11 mouse cellular contexts compared by ENCODE assay signal in genomic region chr7:50241634-50242273, GRCm38 (mm10).
DNase-seq lines count a peak whose midpoint lies in the region; ATAC-seq lines count a peak whose summit lies in the region.
"Had no signal": no experiment of that assay in that cellular context is flagged by ENCODE, and none has a peak within 500 bp of the region (broad histone marks: within the 10 kb centered on the region; RNA-seq: fewer than 3 reads in every experiment).

No protein-coding gene starts in this region.

- H3K4me2 ChIP-seq in neural tube, embryonic 14.5 days (ENCODE audit: low read depth, low read length) = no peak overlapping the region
- H3K4me2 ChIP-seq: heart, embryonic 13.5 days; limb, embryonic 12.5 days had no signal

- no peak overlapping the region for H3K27ac ChIP-seq in neural tube, embryonic 14.5 days (ENCODE audit: low read depth, low read length)
- H3K27ac ChIP-seq: heart, embryonic 13.5 days; limb, embryonic 12.5 days had no signal

- H3K9ac ChIP-seq in neural tube, embryonic 14.5 days (replicated peaks; ENCODE audit: low read depth, low read length) = no peak overlapping the region
- H3K9ac ChIP-seq: heart, embryonic 13.5 days; limb, embryonic 12.5 days had no signal

- 54% methylated on average over 5 of the region's 5 CpGs for WGBS in neural tube, embryonic 14.5 days

- H3K9me3 ChIP-seq in neural tube, embryonic 14.5 days (ENCODE audit: control insufficient read depth, low read length) = no peaks in the 10 kb centered on the region
- H3K9me3 ChIP-seq: heart, embryonic 13.5 days; limb, embryonic 12.5 days had no signal

- no peaks in the 10 kb centered on the region for H3K36me3 ChIP-seq in neural tube, embryonic 14.5 days (ENCODE audit: control insufficient read depth, insufficient read depth, low read length)
- H3K36me3 ChIP-seq: heart, embryonic 13.5 days; limb, embryonic 12.5 days had no signal

- no peaks in the 10 kb centered on the region for H3K27me3 ChIP-seq in neural tube, embryonic 14.5 days (ENCODE audit: control insufficient read depth, insufficient read depth, low read length)
- H3K27me3 ChIP-seq: heart, embryonic 13.5 days; limb, embryonic 12.5 days had no signal

- ATAC-seq in neural tube, embryonic 14.5 days (ENCODE audit: low read depth) = peak; percentile 82

- H3K4me3 ChIP-seq in neural tube, embryonic 14.5 days (ENCODE audit: low read depth, low read length) = no peak overlapping the region
- H3K4me3 ChIP-seq: heart, embryonic 13.5 days; limb, embryonic 12.5 days; myocyte had no signal

- DNase-seq in neural tube, embryonic 10.5 days (ENCODE audit: extremely low spot score, low spot score) = no peak
- peak; percentile 93 to 97 for DNase-seq in frontal cortex, adult 2 months (ENCODE audit: extremely low spot score in 1 of 2, low spot score in 1 of 2)
- peak; percentile 62 to 94 for DNase-seq in left cerebral cortex, adult 8-10 months (ENCODE audit: low spot score in 2 of 2)
- DNase-seq in telencephalon, adult 2 months (ENCODE audit: low read depth, low spot score) = peak; percentile 96
- no peak for DNase-seq in c-Kit-positive CD71-positive TER-119-positive erythroid progenitor cells, embryonic 14.5 days (ENCODE audit: low spot score)
- DNase-seq in adrenal gland, postnatal 10 days = no peak
- no peak for DNase-seq in embryo, embryonic 11 days

- H3K4me1 ChIP-seq in neural tube, embryonic 14.5 days (ENCODE audit: control insufficient read depth, insufficient read depth, low read length) = no peaks in the 10 kb centered on the region
- H3K4me1 ChIP-seq: heart, embryonic 13.5 days; limb, embryonic 12.5 days had no signal

Comparison
In these comparisons a context has a peak if more than half of its experiments do, and no peak if none do; other contexts are left out.
1. DNase-seq: peak in frontal cortex, adult 2 months (2 of 2), left cerebral cortex, adult 8-10 months (2 of 2) and telencephalon, adult 2 months (single experiment); none in neural tube, embryonic 10.5 days (single experiment), c-Kit-positive CD71-positive TER-119-positive erythroid progenitor cells, embryonic 14.5 days (single experiment), adrenal gland, postnatal 10 days (single experiment) and embryo, embryonic 11 days (single experiment).